Mouse (Mus musculus) erythroblast, embryonic 14.5 days (primary cell): ENCODE data around the gene Stra6.

Experiments
- GATA1 ChIP-seq: IDR thresholded peaks from 2 replicates; pipeline ENCODE4 v1.6.1; 2012; ENCODE audit warnings: low read length, inconsistent platforms, mixed read lengths
- TAL1 ChIP-seq: IDR thresholded peaks from 3 replicates; pipeline ENCODE4 v1.6.1; 2012; ENCODE audit warnings: low read length, inconsistent platforms, mixed read lengths

DNA sequence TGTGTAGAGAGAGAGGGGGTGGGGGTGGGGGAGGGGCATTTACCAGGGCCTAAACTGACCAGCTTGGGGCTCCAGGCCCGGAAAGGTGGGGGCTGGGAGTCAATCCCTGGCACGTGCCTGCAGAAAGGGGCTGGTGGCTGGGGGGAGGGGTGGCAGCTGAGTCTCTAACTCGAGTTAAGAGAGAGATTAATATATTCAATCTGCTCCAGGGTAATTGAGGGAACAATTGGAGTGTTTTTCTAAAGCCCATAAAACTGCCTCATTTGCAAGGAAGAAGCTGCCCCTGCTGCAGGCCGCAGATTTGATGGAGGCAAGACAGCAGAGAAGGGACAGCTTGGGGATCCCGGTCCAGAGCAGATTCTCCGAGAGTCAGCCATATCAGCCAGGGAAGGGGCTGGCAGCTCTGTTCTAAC lies 49.3 kb downstream of the Stra6 start:
- TF ChIP-seq GATA1 (no peak), TAL1 (no peak)
